In genomic region chr2:68572340-68572739, GRCm38 (mm10) we compare ENCODE assay signal across 10 mouse cellular contexts. TPM values are rescaled to one million over a fixed set of nuclear protein-coding genes. Genes with fewer than 3 reads are reported as not detected.
DNase-seq lines count a peak whose midpoint lies in the region; TF ChIP-seq lines count a peak whose summit lies in the region.
"Had no signal": no experiment of that assay in that cellular context is flagged by ENCODE, and none has a peak within 500 bp of the region (broad histone marks: within the 10 kb centered on the region; RNA-seq: fewer than 3 reads in every experiment).

No protein-coding gene starts in this region.

- no peak overlapping the region for H3K27ac ChIP-seq in kidney, adult 2 months (ENCODE audit: insufficient read depth, low read depth, low read length)
- H3K27ac ChIP-seq: embryonic facial prominence, embryonic 13.5 days; limb, embryonic 15.5 days had no signal

- H3K36me3 ChIP-seq in kidney, adult 2 months (ENCODE audit: control insufficient read depth, insufficient read depth, low read length): no peaks in the 10 kb centered on the region
- H3K36me3 ChIP-seq: embryonic facial prominence, embryonic 13.5 days; limb, embryonic 15.5 days had no signal

- DNase-seq in kidney, adult 2 months: peak; percentile 23
- DNase-seq in kidney, adult 11 months: no peak
- DNase-seq in CD4-positive helper T cell, adult 2 months (ENCODE audit: low read depth, low spot score): peak; percentile 41
- DNase-seq in R1 (ENCODE audit: low read depth, low spot score) (peak; percentile 87), MN1 (ENCODE audit: low spot score) (no peak)
- DNase-seq in kidney, postnatal 25 days: peak; percentile 46 to 52
- peak; percentile 70 for DNase-seq in thymus, postnatal 14 days
- no peak for DNase-seq in spleen, postnatal 36 days (ENCODE audit: low spot score in 2 of 2)

- no peak for TF ChIP-seq POLR2A in kidney, adult 2 months (IDR thresholded peaks at IDR 0.05; ENCODE audit: low read depth, low read length)

- H3K4me3 ChIP-seq in kidney, adult 2 months (ENCODE audit: insufficient read depth, low read depth, low read length): no peak overlapping the region
- H3K4me3 ChIP-seq: embryonic facial prominence, embryonic 13.5 days; limb, embryonic 15.5 days had no signal

- H3K27me3 ChIP-seq in kidney, adult 2 months (replicated peaks; ENCODE audit: control insufficient read depth, insufficient read depth, low read length): no peaks in the 10 kb centered on the region
- H3K27me3 ChIP-seq: embryonic facial prominence, embryonic 13.5 days; limb, embryonic 15.5 days had no signal

- H3K4me1 ChIP-seq in kidney, adult 2 months (ENCODE audit: control insufficient read depth, insufficient read depth, low read length): no peaks in the 10 kb centered on the region
- H3K4me1 ChIP-seq: embryonic facial prominence, embryonic 13.5 days; limb, embryonic 15.5 days had no signal

- peak; percentile 30 for TF ChIP-seq CTCF in kidney, adult 2 months (conservative IDR thresholded peaks at IDR 0.05; ENCODE audit: insufficient read depth, insufficient read length, low read depth, low read length)

- WGBS in kidney, adult 2 months: 38% methylated on average over 4 of the region's 4 CpGs

RNA-seq across cellular contexts. Expression of gene 4933409G03Rik, which starts 9.9 kb away (rescaled TPM):
- not detected in 2 replicates for polyA plus RNA-seq in kidney, adult 2 months (2012; rRNA removed)
- polyA plus RNA-seq: embryonic facial prominence, embryonic 13.5 days; limb, embryonic 15.5 days had no signal

Comparison
In these comparisons a context has a peak if more than half of its experiments do, and no peak if none do; other contexts are left out.
1. DNase-seq: peak in kidney, adult 2 months (single experiment), CD4-positive helper T cell, adult 2 months (single experiment), R1 (single experiment), kidney, postnatal 25 days (2 of 2) and thymus, postnatal 14 days (single experiment); none in kidney, adult 11 months (single experiment), spleen, postnatal 36 days (0 of 2) and MN1 (single experiment).